Mouse (Mus musculus) hindbrain, embryonic 10.5 days (tissue): ENCODE measurements around the gene Enpp1. TPM values are rescaled to one million over a fixed set of nuclear protein-coding genes. Genes with fewer than 3 reads are reported as not detected.

Source experiments
- DNase-seq: peaks from one replicate; pipeline ENCODE4 v3.0.0-alpha.2; 2017; ENCODE audit warnings: low spot score
- H3K27ac ChIP-seq: fragments of 300-500 bp; sonication (generic); 2 replicates; pipeline ENCODE4 v1.5.1; 2016; ENCODE audit warnings: mild to moderate bottlenecking, moderate library complexity
- H3K27me3 ChIP-seq: fragments of 300-500 bp; sonication (generic); 2 replicates; pipeline ENCODE4 v1.6.1; 2016; ENCODE audit warnings: mild to moderate bottlenecking; ENCODE audit not compliant: poor library complexity, insufficient read depth, severe bottlenecking
- H3K36me3 ChIP-seq: fragments of 300-500 bp; sonication (generic); 2 replicates; pipeline ENCODE4 v1.6.1; 2016; ENCODE audit warnings: mild to moderate bottlenecking, moderate library complexity
- H3K4me1 ChIP-seq: fragments of 300-500 bp; sonication (generic); replicated peaks from 2 replicates; pipeline ENCODE4 v1.6.1; 2016; ENCODE audit warnings: mild to moderate bottlenecking
- H3K4me3 ChIP-seq: fragments of 300-500 bp; sonication (generic); 2 replicates; pipeline ENCODE4 v1.5.1; 2016; ENCODE audit warnings: mild to moderate bottlenecking, moderate library complexity
- H3K9me3 ChIP-seq: fragments of 300-500 bp; sonication (generic); 2 replicates; pipeline ENCODE4 v1.6.1; 2016; ENCODE audit warnings: mild to moderate bottlenecking, moderate library complexity
- WGBS: fragments of 180-500 bp; shearing (Covaris S2); methylation state at CpG from one replicate; pipeline ENCODE4 v1.1.7; 2016; 5-methylcytosine and 5-hydroxymethylcytosine counted together
- polyA plus RNA-seq: library from polyadenylated mRNA; unstranded; fragments of >200 nt; fragmentation: Nextera tagmentation; extraction: Ambion mirVana; gene quantifications from 2 replicates; pipeline ENCODE4 v1.2.1, GENCODE M21; 2016

Enpp1 gene
- polyA plus RNA-seq, 1 experiment from 2014 or later: 0.44 TPM

- no peak for DNase-seq
- Histone ChIP-seq H3K27ac (no peak overlapping the region), H3K36me3 (peaks cover 9% of the 10 kb centered on the region; the same call in 1 of the 2 replicates), H3K4me1 (peaks cover 32% of the 10 kb centered on the region), H3K27me3 (no peaks in the 10 kb centered on the region), H3K4me3 (no peak overlapping the region), H3K9me3 (no peaks in the 10 kb centered on the region)
- WGBS: 74% methylated on average over 5 of the region's 5 CpGs
Measured at GRCm38 (mm10) chr10:24599802-24600201, 112.2 kb downstream of the Enpp1 start.

- WGBS: 85% methylated on average over 6 of the region's 6 CpGs
- Histone ChIP-seq H3K4me3 (no peak overlapping the region), H3K36me3 (peaks cover 9% of the 10 kb centered on the region; the same call in 1 of the 2 replicates), H3K27me3 (no peaks in the 10 kb centered on the region), H3K9me3 (no peaks in the 10 kb centered on the region), H3K4me1 (peaks cover 43% of the 10 kb centered on the region), H3K27ac (no peak overlapping the region)
- no peak for DNase-seq
Measured at GRCm38 (mm10) chr10:24598693-24599092, 113.3 kb downstream of the Enpp1 start.

- WGBS: 88% methylated on average over 4 of the region's 4 CpGs
- no peak for DNase-seq
Measured at GRCm38 (mm10) chr10:24597789-24598188, 114.2 kb downstream of the Enpp1 start.

GRCm38 (mm10) chr10:24596869-24597339 lies 115.1 kb downstream of the Enpp1 start:
- H3K4me1 ChIP-seq: peaks cover 58% of the 10 kb centered on the region
- H3K27me3 ChIP-seq: no peaks in the 10 kb centered on the region
- WGBS: 62% methylated on average over 7 of the region's 7 CpGs
- peaks cover 9% of the 10 kb centered on the region; the same call in 1 of the 2 replicates for H3K36me3 ChIP-seq
- H3K4me3 ChIP-seq: peak overlapping the region; percentile 83
- no peak for DNase-seq
- H3K27ac ChIP-seq: peak overlapping the region; percentile 96; the same call in 1 of the 2 replicates
- no peaks in the 10 kb centered on the region for H3K9me3 ChIP-seq

More at GRCm38 (mm10) chr10:24597789-24598188, 114.2 kb downstream of the Enpp1 start:
- peaks cover 52% of the 10 kb centered on the region for H3K4me1 ChIP-seq
- no peak overlapping the region for H3K27ac ChIP-seq
- peaks cover 9% of the 10 kb centered on the region; the same call in 1 of the 2 replicates for H3K36me3 ChIP-seq
- H3K27me3 ChIP-seq: no peaks in the 10 kb centered on the region
- H3K4me3 ChIP-seq: peak overlapping the region; percentile 83; the same call in 1 of the 2 replicates
- no peaks in the 10 kb centered on the region for H3K9me3 ChIP-seq

GRCm38 (mm10) chr10:24596003-24596868 lies 115.7 kb downstream of the Enpp1 start:
- peak; percentile 40 for DNase-seq
- Histone ChIP-seq H3K4me1 (peaks cover 64% of the 10 kb centered on the region), H3K27me3 (no peaks in the 10 kb centered on the region), H3K36me3 (peaks cover 9% of the 10 kb centered on the region; the same call in 1 of the 2 replicates), H3K4me3 (peak overlapping the region; percentile 83), H3K27ac (peak overlapping the region; percentile 96), H3K9me3 (no peaks in the 10 kb centered on the region)
- 10% methylated on average over 31 of the region's 31 CpGs for WGBS

- under 1% methylated on average over 53 of the region's 53 CpGs for WGBS
- peak; percentile 87 for DNase-seq
- H3K4me1 ChIP-seq: peaks cover 72% of the 10 kb centered on the region
- peaks cover 9% of the 10 kb centered on the region; the same call in 1 of the 2 replicates for H3K36me3 ChIP-seq
- H3K27ac ChIP-seq: peak within 1 kb of the TSS; percentile 96
- peak within 1 kb of the TSS; percentile 83 for H3K4me3 ChIP-seq
- H3K9me3 ChIP-seq: no peaks in the 10 kb centered on the region
- no peaks in the 10 kb centered on the region for H3K27me3 ChIP-seq
Measured at GRCm38 (mm10) chr10:24595250-24596002, 116.5 kb downstream of the Enpp1 start, which contains the start of gene Ccn2. Gene Ccn2, plus strand, starts transcription at chr10:24595442.

- Histone ChIP-seq H3K27ac (peak overlapping the region; percentile 96; the same call in 1 of the 2 replicates), H3K27me3 (no peaks in the 10 kb centered on the region), H3K4me3 (no peak overlapping the region), H3K9me3 (no peaks in the 10 kb centered on the region), H3K4me1 (peaks cover 74% of the 10 kb centered on the region), H3K36me3 (peaks cover 9% of the 10 kb centered on the region; the same call in 1 of the 2 replicates)
- 64% methylated on average over 4 of the region's 4 CpGs for WGBS
- DNase-seq: no peak
Measured at GRCm38 (mm10) chr10:24593556-24593955, 118.4 kb downstream of the Enpp1 start.

GRCm38 (mm10) chr10:24592969-24593368 lies 119.0 kb downstream of the Enpp1 start:
- no peak overlapping the region for H3K4me3 ChIP-seq
- H3K36me3 ChIP-seq: peaks cover 9% of the 10 kb centered on the region; the same call in 1 of the 2 replicates
- H3K9me3 ChIP-seq: no peaks in the 10 kb centered on the region
- peaks cover 70% of the 10 kb centered on the region for H3K4me1 ChIP-seq
- H3K27ac ChIP-seq: 0 out of 2 replicates have a peak overlapping the region, but pooled peaks have one; percentile 16
- DNase-seq: no peak
- WGBS: 80% methylated on average over 7 of the region's 7 CpGs
- H3K27me3 ChIP-seq: no peaks in the 10 kb centered on the region

- Histone ChIP-seq H3K4me3 (no peak overlapping the region), H3K27me3 (no peaks in the 10 kb centered on the region), H3K36me3 (peaks cover 3% of the 10 kb centered on the region; the same call in 1 of the 2 replicates), H3K9me3 (no peaks in the 10 kb centered on the region), H3K4me1 (peaks cover 64% of the 10 kb centered on the region), H3K27ac (no peak overlapping the region)
- no peak for DNase-seq
- WGBS: 76% methylated on average over 2 of the region's 2 CpGs
Measured at GRCm38 (mm10) chr10:24592318-24592717, 119.6 kb downstream of the Enpp1 start.

GRCm38 (mm10) chr10:24591741-24592140 lies 120.2 kb downstream of the Enpp1 start:
- Histone ChIP-seq H3K4me3 (no peak overlapping the region), H3K36me3 (no peaks in the 10 kb centered on the region; the same call in 1 of the 2 replicates), H3K4me1 (peaks cover 59% of the 10 kb centered on the region), H3K27ac (no peak overlapping the region), H3K27me3 (no peaks in the 10 kb centered on the region), H3K9me3 (no peaks in the 10 kb centered on the region)
- no peak for DNase-seq
- WGBS: 55% methylated on average over 5 of the region's 5 CpGs

- Histone ChIP-seq H3K4me3 (no peak overlapping the region), H3K9me3 (no peaks in the 10 kb centered on the region), H3K27me3 (no peaks in the 10 kb centered on the region), H3K36me3 (no peaks in the 10 kb centered on the region), H3K4me1 (peaks cover 53% of the 10 kb centered on the region), H3K27ac (no peak overlapping the region)
- DNase-seq: peak; percentile 82
- WGBS: 16% methylated on average over 4 of the region's 4 CpGs
Measured at GRCm38 (mm10) chr10:24591136-24591535, 120.8 kb downstream of the Enpp1 start.

- Histone ChIP-seq H3K36me3 (no peaks in the 10 kb centered on the region), H3K4me1 (peaks cover 47% of the 10 kb centered on the region), H3K27ac (no peak overlapping the region), H3K4me3 (no peak overlapping the region), H3K9me3 (no peaks in the 10 kb centered on the region), H3K27me3 (no peaks in the 10 kb centered on the region)
- no peak for DNase-seq
- WGBS: 41% methylated on average over 4 of the region's 4 CpGs
Measured at GRCm38 (mm10) chr10:24590546-24590945, 121.4 kb downstream of the Enpp1 start.
